Mouse (Mus musculus): ENCODE data around the gene Gm17622. TPM values are rescaled to one million over a fixed set of nuclear protein-coding genes. Genes with fewer than 3 reads are reported as not detected.
A peak's percentile ranks its signal among the peaks of the same experiment; 100 is the strongest.

Gene Gm17622
- total RNA-seq (2022) = not detected

DNA sequence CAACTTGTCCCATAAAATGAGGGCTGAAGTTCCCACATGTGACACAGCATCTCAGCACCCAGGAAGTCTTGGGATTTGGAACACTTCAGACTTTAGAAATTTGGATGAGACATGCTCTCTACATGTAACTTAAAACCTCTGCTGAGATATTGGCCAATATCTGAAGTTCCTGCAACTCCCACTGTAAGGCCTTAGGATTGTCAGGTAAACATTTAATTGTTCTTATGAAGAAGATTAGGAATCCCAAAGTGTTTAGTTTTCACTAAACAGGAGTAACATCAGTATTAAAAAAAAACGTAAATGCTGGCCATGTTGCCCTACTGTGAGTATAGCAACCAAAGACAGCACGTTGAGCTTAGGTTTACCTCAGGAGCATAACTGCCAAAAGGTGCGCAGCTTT lies at the start of gene Gm17622:
Gene Gm17622 (plus strand): TSS at position 301 of the 400 bp plus-strand sequence.
- no peak for DNase-seq

DNA sequence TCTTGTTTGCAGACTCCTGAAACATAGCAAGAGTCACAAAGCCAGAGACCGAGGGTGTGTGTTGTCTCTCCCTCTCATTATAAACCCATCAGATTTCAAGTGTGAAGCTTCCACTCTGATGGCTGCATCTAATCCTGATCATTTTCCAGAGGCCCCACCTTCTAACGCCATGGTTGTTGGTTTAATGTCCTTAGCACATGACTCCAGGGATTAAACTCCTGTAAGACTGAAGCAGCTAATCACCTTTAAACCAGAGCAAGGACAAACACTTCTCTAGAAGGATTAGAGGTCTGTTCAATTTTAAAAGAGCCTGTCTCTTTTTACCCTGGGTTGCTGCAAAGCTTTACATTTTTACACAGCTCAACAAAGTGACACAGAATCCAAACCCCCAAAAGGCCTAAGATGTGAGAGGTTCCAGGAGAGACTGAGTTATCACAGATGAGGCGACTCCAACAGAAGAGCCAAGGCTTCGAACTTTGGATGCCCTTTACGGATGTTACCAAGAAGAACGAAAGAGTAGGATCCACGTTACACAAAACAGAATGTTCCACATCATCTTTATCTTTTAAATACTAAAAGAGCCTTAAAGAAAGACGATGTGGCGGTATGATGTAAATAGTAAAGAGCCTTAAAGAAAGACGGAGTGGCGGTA lies 40.2 kb upstream of the Gm17622 start:
- no peak for DNase-seq

DNA sequence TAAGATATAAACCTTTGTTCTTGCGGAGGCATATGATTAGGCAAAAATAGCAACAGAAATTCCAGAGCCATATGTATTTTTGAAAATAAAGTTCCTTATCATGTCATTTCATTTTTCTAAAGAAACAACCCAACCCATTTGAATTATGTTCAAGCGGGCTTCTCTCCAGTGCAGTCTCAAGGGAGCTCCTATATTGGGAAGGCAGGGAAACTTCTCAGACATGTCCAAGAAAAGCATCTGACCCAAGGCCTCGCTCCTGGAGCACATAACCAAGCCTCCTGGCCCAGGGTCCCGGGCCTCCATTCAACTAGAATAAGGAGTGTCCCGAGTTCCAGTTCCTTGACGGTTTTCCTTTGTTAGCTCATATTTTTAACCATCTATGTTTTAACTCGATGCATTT lies 39.7 kb upstream of the Gm17622 start:
- DNase-seq = no peak

DNA sequence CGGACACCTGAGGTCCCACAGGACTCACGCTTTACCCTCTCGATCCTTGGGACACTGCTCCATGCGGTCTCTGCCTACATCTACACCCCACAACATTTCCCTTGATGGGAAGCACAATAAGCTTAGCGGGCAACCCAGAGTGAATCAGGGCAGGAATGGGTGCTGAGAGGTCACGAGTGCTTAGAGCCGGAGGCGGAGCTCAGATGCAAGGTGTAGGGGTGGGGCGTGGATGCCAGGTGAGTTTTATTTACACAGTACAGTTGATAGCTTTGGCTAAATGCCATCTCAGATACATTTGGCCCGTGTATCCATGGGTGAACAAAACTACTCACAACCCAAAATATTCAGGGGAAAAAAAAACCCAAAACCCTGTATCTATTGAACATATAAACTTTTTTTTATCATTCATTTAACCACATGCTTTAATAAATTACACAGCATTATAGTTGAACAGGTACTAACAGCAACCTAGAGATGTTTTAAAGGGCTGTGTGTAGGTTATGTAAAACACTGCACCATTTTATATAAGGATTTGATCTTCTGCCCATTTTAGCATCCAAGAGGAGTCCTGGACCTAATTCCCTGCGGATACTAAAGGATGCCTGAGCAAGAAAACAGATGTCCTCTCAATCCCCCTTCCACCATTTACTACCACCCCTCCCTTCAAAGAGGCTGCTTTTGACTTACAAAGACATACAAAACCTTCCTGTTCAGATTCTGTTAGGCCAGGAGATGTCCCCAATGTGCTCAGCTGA lies 39.0 kb upstream of the Gm17622 start:
- no peak for DNase-seq

DNA sequence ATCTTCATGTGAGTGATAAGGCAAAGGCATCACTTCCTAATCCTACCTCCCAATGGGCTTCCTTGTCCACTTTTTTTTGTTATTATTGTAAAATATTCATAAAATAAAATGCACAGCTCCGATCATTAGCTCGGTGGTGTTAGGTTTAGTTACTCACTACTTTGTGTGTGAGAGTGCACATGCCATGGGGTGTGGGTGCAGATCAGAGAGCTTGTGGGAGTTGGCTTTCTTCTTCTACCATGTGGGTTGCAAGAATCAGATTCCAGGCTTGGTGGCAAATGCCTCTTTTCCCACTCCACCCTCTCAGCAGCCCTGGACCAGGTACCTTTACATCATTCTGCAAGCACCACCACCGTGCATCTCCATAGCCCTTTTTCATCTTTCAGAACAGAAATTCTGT lies 37.9 kb upstream of the Gm17622 start:
- no peak for DNase-seq

DNA sequence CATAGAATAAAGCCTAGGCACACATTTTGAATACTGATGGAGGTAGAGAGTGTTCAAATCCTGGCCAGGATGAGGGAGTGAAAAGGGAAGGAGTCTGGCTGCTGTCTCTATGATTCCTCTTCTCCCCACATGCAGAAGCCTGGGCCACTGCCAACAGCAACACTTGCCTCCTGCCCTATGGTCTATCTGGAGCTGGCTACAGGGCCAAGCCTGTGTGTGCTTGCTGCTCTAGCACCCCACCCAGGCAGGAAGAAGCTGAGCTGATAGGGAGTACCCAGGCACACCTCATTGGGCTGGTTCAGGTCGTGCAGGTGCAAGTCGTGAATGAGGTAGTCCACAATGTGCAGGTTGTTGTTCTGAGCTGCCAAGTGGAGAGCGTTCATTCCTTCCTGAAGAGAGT lies 36.2 kb upstream of the Gm17622 start:
- DNase-seq = no peak

DNA sequence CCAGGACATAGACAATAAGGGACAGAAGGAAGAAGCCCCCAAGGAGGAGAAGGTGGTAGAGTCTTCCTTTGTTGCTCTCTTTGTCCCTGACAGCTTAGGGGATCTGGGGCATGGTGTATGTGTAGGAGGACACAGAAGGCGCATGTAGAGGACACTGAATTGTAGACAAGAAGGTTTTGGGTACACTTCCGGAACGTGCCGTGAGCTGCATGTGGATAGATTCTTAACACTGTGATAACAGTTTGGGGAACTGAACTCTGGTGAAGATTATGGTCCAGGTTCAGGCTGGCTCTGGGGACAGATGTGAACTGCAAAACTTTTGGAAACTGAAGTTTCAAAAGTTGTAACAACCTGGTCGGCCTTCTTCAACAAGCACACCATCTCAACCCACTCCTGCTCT lies 33.0 kb upstream of the Gm17622 start:
- no peak for DNase-seq

DNA sequence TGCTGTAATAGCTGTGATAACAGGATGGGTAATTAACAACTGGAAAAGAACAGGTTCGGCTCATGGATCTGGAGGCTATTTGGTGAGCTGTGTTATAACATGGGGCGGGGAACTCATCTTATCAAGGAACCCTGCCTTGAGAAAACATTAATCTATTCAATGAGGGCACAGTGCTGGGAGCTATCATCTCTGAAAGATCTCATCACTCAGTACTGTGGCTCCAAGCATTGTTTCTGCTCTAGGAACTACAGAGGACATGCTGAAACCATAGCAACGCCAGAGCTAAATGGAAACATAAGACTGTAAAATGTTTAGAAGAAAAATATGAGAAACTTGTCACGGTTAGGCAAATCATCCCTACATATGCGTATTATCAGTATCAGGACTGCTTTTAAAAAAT lies 32.5 kb upstream of the Gm17622 start:
- DNase-seq = no peak

DNA sequence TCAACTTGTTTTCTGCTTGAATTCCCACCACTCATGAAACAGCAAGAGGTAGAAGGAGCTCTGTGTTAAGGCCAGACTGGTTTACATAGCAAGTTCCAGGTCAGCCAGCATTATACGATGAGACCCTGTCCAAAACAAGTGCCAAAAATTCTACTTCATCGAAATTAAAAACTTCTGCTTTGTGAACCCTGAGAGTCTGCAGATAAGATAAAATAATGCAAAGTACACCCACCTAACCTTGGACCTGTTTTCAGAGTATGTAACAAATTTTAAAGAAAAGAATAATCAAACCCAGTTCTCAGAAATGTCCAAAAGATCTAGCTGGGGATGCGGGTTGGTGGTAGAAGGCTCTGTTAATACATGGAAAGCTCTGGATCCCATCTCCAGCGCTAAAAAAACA lies 31.9 kb upstream of the Gm17622 start:
- no peak for DNase-seq

DNA sequence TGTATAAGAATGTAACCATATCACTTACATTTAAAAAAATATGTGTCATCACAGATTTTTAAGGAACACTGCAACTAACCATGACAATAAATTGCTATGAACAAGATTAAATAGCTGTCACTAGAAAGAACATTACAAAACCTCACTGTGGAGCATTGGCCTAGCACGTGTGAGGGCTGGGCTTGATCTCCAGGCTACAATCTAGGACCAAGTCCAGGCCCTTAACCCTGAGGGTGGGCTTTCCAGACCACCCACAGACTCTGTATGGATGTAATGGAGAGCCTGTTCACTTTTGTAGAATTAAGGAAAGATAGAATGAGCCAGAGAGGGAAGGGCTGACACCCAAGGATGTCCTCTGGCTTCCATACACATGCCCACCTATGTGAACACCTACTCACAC lies 27.9 kb upstream of the Gm17622 start:
- no peak for DNase-seq

DNA sequence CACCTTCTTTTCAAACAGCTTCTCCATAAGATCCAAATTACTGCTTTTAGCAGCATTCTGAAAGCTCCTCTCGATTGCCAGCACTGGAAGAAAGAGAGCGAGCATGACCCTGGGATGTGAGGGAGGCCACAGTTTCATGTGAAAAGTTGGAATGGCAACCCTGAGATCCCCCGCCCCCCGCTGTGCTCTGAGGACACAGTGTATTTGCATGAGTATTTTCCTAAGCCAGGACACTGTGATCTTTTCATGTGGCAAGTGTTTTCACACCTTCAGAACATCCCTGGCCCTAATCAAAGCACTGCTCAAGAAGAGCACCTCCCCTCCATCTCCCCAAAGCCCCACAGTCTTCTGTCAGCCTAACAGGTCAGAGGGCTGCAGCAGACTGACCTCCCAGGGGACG lies 25.2 kb upstream of the Gm17622 start:
- DNase-seq = no peak

DNA sequence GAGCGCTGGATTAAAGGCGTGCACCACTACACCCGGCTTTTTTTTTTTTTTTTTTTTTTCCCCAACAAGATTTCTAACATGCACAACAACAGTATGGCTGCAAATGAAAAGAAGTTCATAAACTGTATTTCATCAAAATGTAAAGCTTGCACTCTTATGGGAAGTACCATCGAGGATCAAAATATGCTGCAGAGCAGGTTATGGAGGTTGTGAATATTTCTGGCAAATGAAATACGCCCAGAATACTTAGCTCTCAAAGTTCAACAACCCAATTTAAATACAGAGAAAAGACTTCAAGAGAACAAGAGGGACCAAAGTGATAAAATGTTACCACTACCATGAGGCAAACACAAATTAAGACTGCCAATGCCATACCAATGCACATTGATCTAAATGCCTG lies 21.9 kb upstream of the Gm17622 start:
- no peak for DNase-seq

DNA sequence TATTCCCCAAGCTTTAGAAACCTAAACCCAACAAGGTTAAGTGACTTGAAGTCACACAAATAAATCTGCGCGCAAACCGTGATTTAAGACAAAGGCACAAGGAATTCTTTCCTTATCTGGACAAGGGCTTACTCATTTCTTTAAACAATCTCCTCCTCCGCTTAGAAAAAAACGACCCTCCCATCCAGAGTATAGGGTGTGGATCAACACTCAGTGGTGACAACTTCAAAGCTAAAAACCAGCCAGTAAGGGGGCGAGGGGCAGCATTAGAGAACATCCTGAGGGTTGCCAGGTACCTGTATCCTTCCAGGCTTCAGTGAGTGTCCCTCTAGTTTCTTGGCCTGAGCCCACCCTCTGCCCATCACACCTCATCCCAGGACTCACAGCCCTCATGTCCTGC lies 20.0 kb upstream of the Gm17622 start:
- DNase-seq = no peak

DNA sequence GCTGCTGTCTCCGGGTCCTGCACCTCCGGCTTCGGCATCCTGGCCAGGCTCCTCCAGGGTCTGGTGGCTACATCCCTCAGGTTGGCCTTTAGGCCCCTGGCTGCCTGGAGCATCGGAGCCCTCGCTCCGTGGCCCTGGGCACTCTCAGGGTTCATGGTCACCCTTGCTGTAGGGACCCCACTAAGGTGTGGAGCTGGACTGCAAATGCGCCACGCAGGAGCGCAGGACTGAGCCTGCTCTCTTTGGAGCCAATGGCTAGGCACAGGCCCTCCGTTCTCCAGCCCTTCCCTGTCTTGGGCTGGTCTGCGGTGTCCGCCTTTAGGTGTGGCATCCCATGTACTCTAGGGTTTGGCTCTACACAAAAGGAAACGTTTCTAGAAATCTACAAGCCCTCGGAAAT lies 19.6 kb upstream of the Gm17622 start, which contains the start of gene Ankdd1b:
Gene Ankdd1b (minus strand): TSS at position 242 of the 400 bp plus-strand sequence.
- no peak for DNase-seq

DNA sequence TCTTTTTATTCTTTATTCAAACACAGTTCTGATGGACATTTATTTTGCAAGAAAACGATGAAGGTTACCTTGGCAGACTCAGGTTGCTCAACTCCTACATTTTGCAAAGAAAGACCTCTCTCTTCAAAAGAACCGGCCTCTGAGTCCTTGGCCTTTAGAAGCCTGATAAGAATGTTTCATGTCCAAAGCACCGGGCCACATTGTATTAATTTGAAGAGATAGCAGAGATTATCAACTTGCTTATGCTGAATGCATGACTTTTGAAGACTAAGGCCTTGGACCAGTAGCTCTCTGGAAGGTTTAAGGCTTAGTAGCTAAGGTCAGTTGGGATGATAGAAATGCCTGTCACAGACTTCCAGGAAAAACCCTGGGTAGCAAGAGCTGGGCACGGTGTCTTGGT lies 13.3 kb upstream of the Gm17622 start:
- DNase-seq = peak; percentile 67

DNA sequence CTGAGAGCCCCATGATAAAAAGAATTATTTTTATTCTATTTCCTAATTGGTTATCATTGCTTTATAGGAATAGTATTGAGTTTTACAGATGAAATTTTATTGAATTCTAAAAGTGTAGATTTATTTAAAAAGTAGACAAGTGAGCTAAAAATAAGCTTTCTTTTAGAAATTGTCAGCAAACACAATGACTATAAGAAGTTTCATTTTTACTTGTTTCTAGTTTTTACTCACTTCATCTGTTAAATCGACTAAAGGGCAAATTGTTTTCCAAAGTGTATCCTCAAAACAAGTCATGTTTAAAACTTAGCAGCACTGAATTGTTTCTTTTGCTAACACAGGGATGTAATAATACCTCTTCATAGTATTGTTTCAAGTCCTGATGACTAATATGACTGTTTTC lies 11.5 kb upstream of the Gm17622 start:
- no peak for DNase-seq

DNA sequence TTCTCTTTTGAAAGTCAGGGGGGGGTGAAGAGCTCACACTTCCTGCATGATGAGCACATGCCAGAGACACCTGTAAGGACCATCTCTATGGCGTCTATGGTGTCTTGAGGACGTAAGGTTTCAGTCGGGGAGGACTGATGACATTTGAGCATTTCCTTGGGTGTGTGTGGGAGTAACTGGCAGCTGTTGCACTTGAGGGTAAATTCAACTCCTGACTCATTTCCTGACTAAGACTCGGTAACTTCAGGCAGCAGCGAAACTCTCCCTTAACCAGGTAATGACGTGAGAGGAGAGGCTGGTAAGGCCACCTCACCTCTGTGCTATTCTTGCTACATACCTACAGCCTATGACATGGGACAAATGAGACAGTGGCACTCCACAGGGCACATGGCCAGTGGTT lies 3.3 kb upstream of the Gm17622 start:
- no peak for DNase-seq

DNA sequence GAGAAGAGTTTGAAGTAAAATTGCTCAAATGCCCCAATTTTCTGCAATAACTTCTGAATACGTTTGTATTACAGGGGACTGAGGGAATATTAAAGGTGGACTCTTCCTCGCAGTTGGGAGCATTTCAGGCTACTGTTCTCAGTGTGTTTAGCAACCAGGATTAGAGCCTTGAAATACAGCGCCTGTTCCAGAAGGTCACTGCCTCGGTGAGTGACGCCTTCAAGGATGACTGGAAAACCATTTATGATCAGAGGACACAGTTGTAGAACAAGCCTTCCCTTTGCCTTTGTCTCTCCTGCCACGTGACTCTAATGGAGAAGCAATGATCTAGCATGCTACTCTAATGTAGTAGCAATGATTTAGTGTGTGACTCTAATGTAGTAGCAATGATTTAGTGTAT lies 2.6 kb upstream of the Gm17622 start:
- DNase-seq = peak; percentile 54

DNA sequence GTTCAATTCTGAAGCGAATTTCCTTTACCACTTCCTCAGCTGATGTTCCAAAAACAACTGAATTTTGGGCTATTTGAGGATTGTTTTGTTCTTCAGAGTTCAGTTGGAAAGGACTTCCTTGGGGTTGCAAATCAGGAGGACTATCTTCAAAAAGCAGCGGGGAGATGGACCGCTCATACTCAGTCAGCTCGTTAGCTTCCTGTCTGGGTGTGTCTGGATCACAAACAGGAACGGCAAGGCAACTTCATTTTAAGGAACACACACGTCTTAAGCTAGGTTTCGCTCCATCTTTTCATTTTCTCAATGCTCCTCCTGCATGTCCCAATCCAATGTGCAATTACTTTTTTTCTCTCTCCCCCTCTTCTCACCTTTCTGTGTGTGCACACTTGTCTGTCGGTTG lies 6.1 kb downstream of the Gm17622 start:
- no peak for DNase-seq

DNA sequence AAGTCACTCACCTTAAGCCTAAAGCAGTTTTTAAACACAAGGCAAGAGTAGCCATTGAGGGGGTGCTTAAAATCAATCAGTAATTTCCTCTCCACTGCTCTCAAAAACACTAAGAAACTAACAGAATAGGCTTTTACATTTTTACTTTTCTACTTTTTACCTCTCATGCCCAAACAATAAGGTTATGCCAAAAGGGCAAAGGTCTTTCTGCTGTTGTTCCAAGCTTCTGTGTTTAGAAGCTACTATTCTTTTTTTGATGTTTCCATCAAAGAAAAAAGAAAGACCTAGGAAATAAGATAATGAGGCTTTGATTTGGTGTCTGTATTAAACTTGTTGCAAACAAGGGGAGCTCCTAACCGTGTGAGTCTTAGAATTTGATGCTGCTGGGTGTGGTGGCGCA lies 9.4 kb downstream of the Gm17622 start:
- DNase-seq = no peak

DNA sequence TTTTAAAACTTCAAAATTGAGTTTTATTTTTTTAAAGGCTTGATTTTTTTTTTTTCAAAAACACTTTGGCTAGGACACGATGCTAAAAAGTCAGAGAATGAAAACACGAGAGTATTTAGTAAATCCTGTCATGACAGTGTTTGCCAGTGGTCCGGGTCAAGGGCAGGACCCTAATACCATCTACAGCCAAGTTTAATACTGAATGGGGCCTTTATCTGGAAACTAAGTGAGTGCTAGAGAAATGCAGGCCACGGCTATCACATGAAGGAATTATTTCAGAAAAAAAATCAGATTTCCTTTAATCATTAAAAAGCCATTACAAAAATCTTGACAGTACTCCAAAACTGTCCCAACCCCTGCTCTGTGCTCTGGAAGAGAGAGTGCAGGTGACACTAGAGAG lies 15.1 kb downstream of the Gm17622 start:
- DNase-seq = no peak

DNA sequence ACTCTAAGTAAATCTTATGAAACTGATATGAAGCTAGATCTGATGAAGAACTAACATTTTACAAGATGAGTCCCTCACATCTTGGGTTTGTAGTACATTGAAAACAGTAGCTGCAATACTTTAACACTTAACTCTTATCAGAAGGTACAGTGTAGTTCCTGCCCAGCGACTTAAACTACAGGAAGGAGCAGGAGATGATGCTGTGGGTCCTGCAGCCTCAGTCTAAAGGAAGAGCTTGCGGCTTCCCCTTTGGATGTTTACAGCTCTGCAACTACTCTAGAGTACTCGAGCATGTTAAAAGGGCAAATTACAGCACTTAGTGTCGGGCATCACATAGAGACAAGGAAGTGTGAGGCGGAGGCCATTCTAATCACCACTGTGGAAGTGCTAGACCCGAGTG lies 15.8 kb downstream of the Gm17622 start:
- no peak for DNase-seq

DNA sequence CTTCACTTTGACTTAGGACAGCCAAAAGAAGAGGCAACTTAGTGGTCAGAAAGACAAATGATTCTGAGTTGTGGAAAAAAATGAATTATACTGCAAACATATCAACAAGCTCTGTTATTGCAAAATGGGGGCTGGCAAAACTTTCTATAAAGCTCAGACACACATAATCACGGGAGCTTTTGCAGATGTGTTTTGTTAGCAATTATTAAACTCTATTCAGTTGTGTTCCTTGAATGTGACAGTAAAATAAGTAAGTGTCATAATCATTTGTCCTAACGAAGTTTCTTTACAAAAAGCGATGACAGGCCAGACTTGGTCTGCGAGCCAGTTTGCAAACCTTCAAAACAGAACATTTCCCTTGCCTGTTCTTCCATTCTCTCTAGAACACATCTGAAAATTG lies 17.0 kb downstream of the Gm17622 start:
- no peak for DNase-seq

DNA sequence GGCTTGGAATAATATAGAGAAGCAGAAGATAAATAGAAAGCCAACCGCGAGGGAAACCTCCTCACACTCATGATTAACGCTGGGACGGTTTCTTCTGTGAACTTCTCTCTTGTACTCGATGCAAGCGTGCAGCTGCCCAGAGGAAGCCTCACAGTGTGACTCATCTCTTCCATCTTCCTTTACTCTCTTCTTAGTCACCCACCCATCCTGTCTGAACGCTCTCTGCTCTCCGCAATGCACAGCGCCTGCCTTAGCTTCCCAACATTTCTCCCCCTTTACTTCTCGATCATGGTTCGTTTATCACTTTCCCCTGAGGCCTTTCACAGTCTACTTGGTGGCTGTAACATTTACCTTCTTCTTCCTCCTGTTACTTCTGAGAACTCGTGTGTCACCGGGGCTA lies 20.1 kb downstream of the Gm17622 start:
- DNase-seq = peak; percentile 54

DNA sequence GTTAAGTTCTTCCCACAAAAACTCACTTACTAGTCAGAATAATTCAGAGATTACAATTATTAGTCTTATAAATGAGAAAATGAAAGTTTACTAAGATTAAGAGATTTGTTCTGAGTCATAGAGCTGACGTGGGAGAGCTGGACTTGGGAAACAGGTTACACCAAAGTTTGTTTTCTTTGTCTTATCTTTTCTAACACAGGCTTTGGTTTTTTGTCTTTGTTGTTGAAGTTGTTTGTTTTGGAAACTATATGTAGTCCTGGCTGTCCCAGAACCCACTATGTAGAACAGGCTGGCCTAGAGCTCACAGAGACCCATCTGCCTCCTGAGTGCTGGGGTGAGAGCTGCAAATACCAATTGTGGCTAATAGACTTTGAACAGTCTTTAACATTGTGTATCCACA lies 20.7 kb downstream of the Gm17622 start:
- DNase-seq = no peak

Data from adrenal gland, adult 8-10 months (tissue).